Mouse (Mus musculus) mouse trophoblast stem cell (cell line): Measurements from ENCODE around the gene Fam102a.
"Not testable (repeated sequence)": the region's sequence is repeated elsewhere in the genome, so short reads cannot be mapped to it uniquely, and the experiment has no call there.

ENCODE experiments used
- in situ Hi-C, 2 experiments: fragments of 300-500 bp; cut with MseI, MboI; formaldehyde crosslinking; loops; 2 replicates in 1 of 2; 3 replicates in 1 of 2; pipeline ENCODE4 v1.15.1; 2025

The Fam102a gene

GRCm38 (mm10) chr2:32534733-32535471 is at the start of gene Fam102a:
Gene Fam102a, plus strand, starts transcription at chr2:32535332.
- in situ Hi-C loops, result no loop called here

DNA sequence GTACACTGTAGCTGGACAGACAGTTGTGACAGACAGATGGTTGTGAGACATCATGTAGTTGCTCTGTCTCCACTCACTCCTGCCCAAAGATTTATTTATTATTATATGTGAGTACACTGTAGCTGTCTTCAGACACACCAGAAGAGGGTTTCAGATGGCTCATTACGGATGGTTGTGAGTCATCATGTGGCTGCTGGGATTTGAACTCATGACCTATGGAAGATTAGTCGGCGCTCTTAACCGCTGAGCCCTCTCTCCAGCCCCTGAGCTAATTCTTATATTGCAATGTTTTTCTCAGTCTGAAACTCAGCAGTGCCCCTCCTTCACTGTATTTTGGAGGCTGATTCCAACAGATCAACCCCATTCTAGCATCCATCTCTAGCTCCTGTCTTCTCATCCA is 49.4 kb upstream of the Fam102a start:
- in situ Hi-C loops, result loop anchor here (5.0 kb wide), 2 partner anchors 82 to 83 kb away; no protein-coding TSS in a partner anchor

- in situ Hi-C loops, result loop anchor here (5.0 kb wide), 2 partner anchors 81 to 84 kb away; no protein-coding TSS in a partner anchor
Measured at GRCm38 (mm10) chr2:32486155-32486554, 49.0 kb upstream of the Fam102a start.

DNA sequence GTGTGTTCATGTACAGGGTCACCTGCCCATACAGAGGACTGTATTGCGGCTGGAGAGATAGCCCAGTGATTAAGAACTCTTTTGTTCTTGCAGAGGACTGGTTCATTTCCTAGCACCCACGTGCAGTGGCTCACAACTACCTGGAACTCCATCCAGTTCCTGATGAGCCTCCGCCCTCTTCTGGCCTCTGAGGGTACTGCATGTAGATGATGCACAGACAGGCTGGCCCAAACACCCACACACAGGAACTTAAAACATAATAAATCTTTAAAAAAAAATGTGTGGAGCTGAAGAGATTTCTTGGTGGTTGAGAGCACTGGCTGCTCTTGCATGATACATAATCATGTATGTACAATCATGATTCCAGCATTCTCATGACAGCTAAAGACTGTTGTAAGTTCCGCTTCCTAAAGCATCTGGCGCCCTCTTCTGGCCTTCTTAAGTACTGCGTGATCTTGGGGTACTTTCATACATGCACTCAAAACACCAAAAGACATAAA is 48.0 kb upstream of the Fam102a start:
- in situ Hi-C loops, result loop anchor here (5.0 kb wide), 2 partner anchors 80 to 85 kb away; no protein-coding TSS in a partner anchor

GRCm38 (mm10) chr2:32488679-32489078 is 46.5 kb upstream of the Fam102a start:
- in situ Hi-C loops, result loop anchor here (5.0 kb wide), 2 partner anchors 79 to 86 kb away; no protein-coding TSS in a partner anchor

GRCm38 (mm10) chr2:32490730-32491129 is 44.4 kb upstream of the Fam102a start:
- in situ Hi-C loops, result not testable (repeated sequence)

DNA sequence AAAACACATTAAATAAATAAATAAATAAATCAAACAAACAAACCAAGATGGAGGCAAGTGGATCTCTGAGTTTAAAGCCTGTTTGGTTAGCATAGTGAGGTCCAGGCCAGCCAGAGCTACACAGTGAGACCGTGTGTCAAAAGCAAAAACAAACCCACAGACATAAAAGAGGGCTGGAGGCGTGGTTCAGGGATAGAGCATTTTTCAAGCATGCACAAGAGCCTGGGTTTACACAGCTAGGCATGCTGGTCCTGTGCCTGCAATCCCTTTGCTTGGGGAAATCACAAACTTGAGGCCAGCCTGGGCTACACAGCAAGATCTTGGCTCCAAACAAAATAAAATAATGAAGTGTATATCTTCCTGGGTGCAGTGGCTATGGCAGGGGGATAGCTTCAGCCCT is 42.5 kb upstream of the Fam102a start:
- in situ Hi-C loops, result no loop called here

- in situ Hi-C loops, result no loop called here
Measured at GRCm38 (mm10) chr2:32493301-32493701, 41.8 kb upstream of the Fam102a start.

GRCm38 (mm10) chr2:32494522-32494921 is 40.6 kb upstream of the Fam102a start:
- in situ Hi-C loops, result no loop called here

DNA sequence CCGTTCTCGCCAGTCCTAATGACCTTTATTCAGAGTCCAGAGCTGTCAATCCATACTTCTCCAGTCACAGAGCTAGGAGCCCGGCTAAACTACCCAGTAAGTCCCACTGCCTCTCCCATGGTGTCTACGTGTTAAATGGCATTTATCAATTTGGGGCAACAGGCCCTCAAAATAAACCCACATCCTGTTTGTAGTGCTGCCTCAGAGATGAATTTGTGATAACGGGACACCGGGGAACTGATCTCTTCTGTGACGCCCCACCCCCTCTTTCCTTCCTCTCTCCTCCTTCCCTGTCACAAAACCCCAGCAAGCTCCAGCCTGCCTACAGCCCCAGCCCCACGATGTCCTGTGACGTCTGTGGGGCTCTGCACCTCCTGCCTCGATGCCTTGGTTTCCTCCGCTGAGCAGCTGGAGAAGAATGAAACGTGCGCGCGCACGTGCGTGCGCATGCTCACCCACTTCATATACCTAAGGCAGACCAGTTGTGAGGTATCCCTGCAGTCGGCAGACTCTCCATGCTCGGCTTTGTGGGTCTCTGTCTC is 39.9 kb upstream of the Fam102a start:
- in situ Hi-C loops, result no loop called here

DNA sequence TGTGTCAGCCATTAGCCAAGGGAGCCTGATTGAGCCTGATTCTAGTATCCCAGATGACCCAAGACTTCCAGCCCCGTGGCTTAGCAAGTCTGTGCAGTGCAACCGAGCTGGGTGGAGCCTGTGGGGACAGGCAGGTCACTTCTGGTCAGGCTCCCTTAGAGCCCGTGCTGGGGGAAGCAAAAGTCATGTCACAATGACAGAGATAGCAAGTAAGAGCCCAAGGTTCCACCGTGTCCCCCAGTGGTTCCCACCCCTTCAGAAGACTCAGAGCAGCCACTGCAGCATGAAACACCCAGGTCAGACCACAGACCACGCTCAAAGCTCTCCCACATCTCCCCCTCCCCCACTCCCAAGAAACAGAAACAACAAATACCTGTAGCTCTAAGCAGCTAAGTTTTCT is 38.9 kb upstream of the Fam102a start:
- in situ Hi-C loops, result no loop called here

DNA sequence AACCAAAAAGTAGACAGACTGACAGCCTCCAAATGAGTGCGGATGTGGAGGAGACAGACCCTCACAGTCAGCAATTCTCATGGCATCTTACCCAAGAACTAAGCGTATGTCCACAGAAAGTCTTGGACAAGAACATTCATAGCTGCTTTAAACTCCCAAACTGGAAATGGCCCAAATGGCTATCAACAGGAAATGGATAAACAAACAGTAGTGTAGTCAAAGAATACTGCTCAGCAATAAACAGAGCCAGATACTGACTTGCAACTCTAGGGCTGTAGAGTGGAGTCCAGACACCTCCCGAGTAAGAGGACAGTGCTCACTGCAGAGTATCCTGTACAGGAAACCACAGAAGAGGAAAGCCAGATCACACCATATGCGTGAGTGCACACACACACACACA is 35.8 kb upstream of the Fam102a start:
- in situ Hi-C loops, result no loop called here

DNA sequence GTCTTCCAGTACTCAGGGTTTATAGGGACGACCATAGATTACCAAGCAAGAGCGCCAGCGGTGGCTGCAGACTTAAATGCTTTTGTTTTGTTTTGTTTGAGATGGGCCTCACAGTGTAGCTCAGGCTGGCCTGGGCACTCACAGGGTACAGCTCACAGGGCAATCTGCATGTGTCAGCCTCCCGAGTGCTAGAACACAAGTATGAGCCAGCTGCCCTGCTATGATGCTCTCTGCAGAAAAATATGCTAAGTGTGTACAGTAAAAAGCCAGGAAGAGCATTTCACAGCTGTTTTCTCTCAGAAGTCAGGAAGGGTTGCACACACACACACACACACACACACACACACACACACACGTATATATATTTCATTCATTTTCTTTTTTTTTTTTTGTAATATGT is 34.7 kb upstream of the Fam102a start:
- in situ Hi-C loops, result no loop called here

- in situ Hi-C loops, result no loop called here
Measured at GRCm38 (mm10) chr2:32501754-32502324, 33.3 kb upstream of the Fam102a start.

- in situ Hi-C loops, result no loop called here
Measured at GRCm38 (mm10) chr2:32502843-32503242, 32.3 kb upstream of the Fam102a start.

- in situ Hi-C loops, result no loop called here
Measured at GRCm38 (mm10) chr2:32503588-32503987, 31.5 kb upstream of the Fam102a start.

DNA sequence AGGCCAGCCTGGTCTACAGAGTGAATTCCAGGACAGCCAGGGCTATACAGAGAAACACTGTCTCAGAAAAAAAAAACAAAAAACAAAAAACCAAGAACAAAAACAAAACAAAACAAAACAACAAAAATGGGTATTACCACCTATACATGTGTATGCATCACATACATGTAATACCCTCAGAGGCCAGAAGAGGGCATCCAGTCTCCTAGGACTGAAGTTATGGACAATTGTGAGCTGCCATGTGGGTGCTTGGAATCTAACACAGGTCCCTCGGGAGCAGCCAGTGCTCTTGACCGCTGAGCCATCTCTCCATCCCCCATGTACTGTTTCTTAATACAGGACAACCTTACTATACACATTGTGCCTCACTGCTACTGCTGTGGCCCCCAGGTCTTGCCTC is 29.6 kb upstream of the Fam102a start:
- in situ Hi-C loops, result no loop called here

GRCm38 (mm10) chr2:32506673-32507668 is 28.2 kb upstream of the Fam102a start:
- in situ Hi-C loops, result no loop called here

GRCm38 (mm10) chr2:32507906-32508305 is 27.2 kb upstream of the Fam102a start:
- in situ Hi-C loops, result no loop called here

- in situ Hi-C loops, result no loop called here
Measured at GRCm38 (mm10) chr2:32509287-32509686, 25.8 kb upstream of the Fam102a start.

DNA sequence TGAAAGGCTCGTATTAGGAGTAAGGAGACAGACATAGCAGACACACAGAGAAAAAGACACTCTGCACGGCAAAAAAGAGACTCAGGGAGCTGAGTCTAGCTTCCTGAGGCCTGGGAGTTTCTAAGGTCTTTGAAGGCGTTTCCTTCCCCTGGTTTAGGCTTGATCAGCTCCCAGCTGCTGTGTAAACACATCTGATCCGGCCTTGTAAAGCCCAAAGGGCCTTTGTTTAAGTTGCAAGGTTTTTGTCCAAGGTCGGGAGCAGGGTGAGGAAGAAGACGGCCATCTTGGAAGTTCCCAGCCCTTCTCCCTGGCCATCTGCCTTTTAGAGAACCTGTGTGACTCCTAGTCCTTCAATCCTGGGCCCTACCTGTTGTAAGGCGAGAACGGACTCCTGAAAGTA is 25.2 kb upstream of the Fam102a start:
- in situ Hi-C loops, result no loop called here
